Mouse (Mus musculus) intestine, embryonic 15.5 days (tissue): ENCODE results near the gene 6330403K07Rik. TPM values are rescaled to one million over a fixed set of nuclear protein-coding genes. Genes with fewer than 3 reads are reported as not detected.

Experiments used
- ATAC-seq: fragments of 200-750 bp; cut with Nextera tagmentation; 2 replicates; pipeline ENCODE4 v1.8.0; 2017; ENCODE audit warnings: moderate TSS enrichment, moderate library complexity
- H3K27ac ChIP-seq: fragments of 300-500 bp; sonication (generic); 2 replicates; pipeline ENCODE4 v1.5.1; 2015; ENCODE audit warnings: mild to moderate bottlenecking, inconsistent platforms
- H3K27me3 ChIP-seq: fragments of 300-500 bp; sonication (generic); replicated peaks from 2 replicates; pipeline ENCODE4 v1.6.1; 2015; ENCODE audit warnings: inconsistent platforms
- H3K36me3 ChIP-seq: fragments of 300-500 bp; sonication (generic); 2 replicates; pipeline ENCODE4 v1.6.1; 2015; ENCODE audit warnings: inconsistent platforms
- H3K4me1 ChIP-seq: fragments of 300-500 bp; sonication (generic); replicated peaks from 2 replicates; pipeline ENCODE4 v1.6.1; 2015; ENCODE audit warnings: inconsistent platforms
- H3K4me2 ChIP-seq: fragments of 300-500 bp; sonication (generic); replicated peaks from 2 replicates; pipeline ENCODE4 v1.6.1; 2015; ENCODE audit warnings: mild to moderate bottlenecking, inconsistent platforms
- H3K4me3 ChIP-seq: fragments of 300-500 bp; sonication (generic); replicated peaks from 2 replicates; pipeline ENCODE4 v1.5.1; 2015; ENCODE audit warnings: inconsistent platforms
- H3K9ac ChIP-seq: fragments of 300-500 bp; sonication (generic); 2 replicates; pipeline ENCODE4 v1.6.1; 2015; ENCODE audit warnings: inconsistent platforms
- H3K9me3 ChIP-seq: fragments of 300-500 bp; sonication (generic); 2 replicates; pipeline ENCODE4 v1.6.1; 2016; ENCODE audit warnings: inconsistent platforms
- WGBS: fragments of 180-500 bp; shearing (Covaris S2); methylation state at CpG from one replicate; pipeline ENCODE4 v1.1.7; 2015; 5-methylcytosine and 5-hydroxymethylcytosine counted together
- polyA plus RNA-seq: library from polyadenylated mRNA; unstranded; fragments of >200 nt; fragmentation: Nextera tagmentation; extraction: Ambion mirVana; gene quantifications from 2 replicates; pipeline ENCODE4 v1.2.1, GENCODE M21; 2015

The 6330403K07Rik gene
- polyA plus RNA-seq, 1 experiment from 2014 or later: 76.7 TPM

- H3K4me1 ChIP-seq: 0 out of 2 replicates have a peak, but pooled peaks cover 6% of the 10 kb centered on the region
- no peak overlapping the region for H3K4me2 ChIP-seq
- no peak overlapping the region for H3K9ac ChIP-seq
- H3K27ac ChIP-seq: no peak overlapping the region
- ATAC-seq: no peak
- peaks cover 7% of the 10 kb centered on the region; the same call in 1 of the 2 replicates for H3K36me3 ChIP-seq
- no peaks in the 10 kb centered on the region for H3K27me3 ChIP-seq
- WGBS: 86% methylated on average over 1 of the region's 1 CpGs
- H3K9me3 ChIP-seq: no peaks in the 10 kb centered on the region
- no peak overlapping the region for H3K4me3 ChIP-seq
These were observed 16.3 kb downstream of the 6330403K07Rik start for GRCm38 (mm10) chr11:71017051-71017450.

GRCm38 (mm10) chr11:71012743-71013142, 20.6 kb downstream of the 6330403K07Rik start:
- Histone ChIP-seq H3K9ac (no peak overlapping the region), H3K4me2 (no peak overlapping the region), H3K4me3 (no peak overlapping the region), H3K27ac (no peak overlapping the region), H3K36me3 (peaks cover 19% of the 10 kb centered on the region), H3K9me3 (no peaks in the 10 kb centered on the region), H3K27me3 (no peaks in the 10 kb centered on the region), H3K4me1 (0 out of 2 replicates have a peak, but pooled peaks cover 6% of the 10 kb centered on the region)
- ATAC-seq: no peak
- 95% methylated on average over 7 of the region's 7 CpGs for WGBS

GRCm38 (mm10) chr11:71008321-71008720, 25.0 kb downstream of the 6330403K07Rik start:
- H3K4me1 ChIP-seq: peaks cover 3% of the 10 kb centered on the region; the same call in 1 of the 2 replicates
- no peak for ATAC-seq
- H3K9me3 ChIP-seq: no peaks in the 10 kb centered on the region
- no peak overlapping the region for H3K27ac ChIP-seq
- no peaks in the 10 kb centered on the region for H3K27me3 ChIP-seq
- H3K4me3 ChIP-seq: no peak overlapping the region
- WGBS: 83% methylated on average over 3 of the region's 3 CpGs
- no peak overlapping the region for H3K4me2 ChIP-seq
- no peak overlapping the region for H3K9ac ChIP-seq
- H3K36me3 ChIP-seq: peaks cover 19% of the 10 kb centered on the region

GRCm38 (mm10) chr11:71007831-71008230, 25.5 kb downstream of the 6330403K07Rik start:
- WGBS: 85% methylated on average over 7 of the region's 7 CpGs
- Histone ChIP-seq H3K9ac (no peak overlapping the region), H3K4me3 (no peak overlapping the region), H3K4me1 (peaks cover 8% of the 10 kb centered on the region), H3K9me3 (no peaks in the 10 kb centered on the region), H3K4me2 (no peak overlapping the region), H3K36me3 (peaks cover 19% of the 10 kb centered on the region), H3K27ac (no peak overlapping the region), H3K27me3 (no peaks in the 10 kb centered on the region)
- no peak for ATAC-seq

GRCm38 (mm10) chr11:71007026-71007425, 26.3 kb downstream of the 6330403K07Rik start:
- no peak overlapping the region for H3K27ac ChIP-seq
- no peak overlapping the region for H3K4me2 ChIP-seq
- H3K9ac ChIP-seq: no peak overlapping the region
- peaks cover 12% of the 10 kb centered on the region for H3K36me3 ChIP-seq
- H3K4me3 ChIP-seq: no peak overlapping the region
- ATAC-seq: no peak
- H3K9me3 ChIP-seq: no peaks in the 10 kb centered on the region
- peaks cover 14% of the 10 kb centered on the region for H3K4me1 ChIP-seq
- H3K27me3 ChIP-seq: no peaks in the 10 kb centered on the region
- WGBS: 93% methylated on average over 6 of the region's 6 CpGs

GRCm38 (mm10) chr11:71005046-71005445, 28.3 kb downstream of the 6330403K07Rik start:
- H3K4me3 ChIP-seq: no peak overlapping the region
- H3K4me1 ChIP-seq: peaks cover 14% of the 10 kb centered on the region
- H3K9me3 ChIP-seq: no peaks in the 10 kb centered on the region
- no peak overlapping the region for H3K27ac ChIP-seq
- H3K9ac ChIP-seq: no peak overlapping the region
- H3K36me3 ChIP-seq: peaks cover 10% of the 10 kb centered on the region
- 62% methylated on average over 5 of the region's 5 CpGs for WGBS
- peak overlapping the region; percentile 50 for H3K4me2 ChIP-seq
- no peaks in the 10 kb centered on the region for H3K27me3 ChIP-seq
- ATAC-seq: no peak

GRCm38 (mm10) chr11:71004316-71004773, 29.0 kb downstream of the 6330403K07Rik start, which contains the start of gene Dhx33:
Gene Dhx33 (minus strand): TSS chr11:71004437.
- Histone ChIP-seq H3K27me3 (no peaks in the 10 kb centered on the region), H3K4me2 (peak within 1 kb of the TSS; percentile 77), H3K9me3 (no peaks in the 10 kb centered on the region), H3K27ac (peak within 1 kb of the TSS; percentile 79), H3K9ac (peak within 1 kb of the TSS; percentile 77), H3K36me3 (peaks cover 9% of the 10 kb centered on the region; the same call in 1 of the 2 replicates), H3K4me3 (peak within 1 kb of the TSS; percentile 98), H3K4me1 (peaks cover 14% of the 10 kb centered on the region)
- WGBS: under 1% methylated on average over 35 of the region's 35 CpGs
- ATAC-seq: peak; percentile 98

GRCm38 (mm10) chr11:71003611-71004315, 29.6 kb downstream of the 6330403K07Rik start:
- H3K9me3 ChIP-seq: no peaks in the 10 kb centered on the region
- H3K9ac ChIP-seq: peak overlapping the region; percentile 77
- no peaks in the 10 kb centered on the region for H3K27me3 ChIP-seq
- peak; percentile 92 for ATAC-seq
- H3K4me2 ChIP-seq: peak overlapping the region; percentile 77
- H3K27ac ChIP-seq: peak overlapping the region; percentile 79
- WGBS: under 1% methylated on average over 49 of the region's 49 CpGs
- H3K4me3 ChIP-seq: peak overlapping the region; percentile 98
- H3K4me1 ChIP-seq: peaks cover 14% of the 10 kb centered on the region
- H3K36me3 ChIP-seq: peaks cover 8% of the 10 kb centered on the region; the same call in 1 of the 2 replicates

GRCm38 (mm10) chr11:71001167-71001566, 32.1 kb downstream of the 6330403K07Rik start:
- Histone ChIP-seq H3K4me2 (no peak overlapping the region), H3K27ac (no peak overlapping the region), H3K9me3 (no peaks in the 10 kb centered on the region), H3K4me3 (no peak overlapping the region), H3K9ac (no peak overlapping the region), H3K4me1 (peaks cover 14% of the 10 kb centered on the region), H3K36me3 (peaks cover 11% of the 10 kb centered on the region; the same call in 1 of the 2 replicates), H3K27me3 (no peaks in the 10 kb centered on the region)
- ATAC-seq: no peak
- WGBS: 88% methylated on average over 4 of the region's 4 CpGs

GRCm38 (mm10) chr11:70982557-70983228, 50.6 kb downstream of the 6330403K07Rik start, which contains the start of gene C1qbp:
Gene C1qbp (minus strand): TSS chr11:70983026.
- peak; percentile 96 for ATAC-seq
- peaks cover 50% of the 10 kb centered on the region for H3K36me3 ChIP-seq
- peak within 1 kb of the TSS; percentile 99 for H3K9ac ChIP-seq
- peak within 1 kb of the TSS; percentile 100 for H3K4me3 ChIP-seq
- peak within 1 kb of the TSS; percentile 56 for H3K4me2 ChIP-seq
- H3K27ac ChIP-seq: peak within 1 kb of the TSS; percentile 71
- under 1% methylated on average over 64 of the region's 64 CpGs for WGBS
- no peaks in the 10 kb centered on the region for H3K27me3 ChIP-seq
- peaks cover 14% of the 10 kb centered on the region for H3K4me1 ChIP-seq
- H3K9me3 ChIP-seq: no peaks in the 10 kb centered on the region

GRCm38 (mm10) chr11:70982030-70982429, 51.3 kb downstream of the 6330403K07Rik start:
- H3K4me1 ChIP-seq: peaks cover 14% of the 10 kb centered on the region
- H3K9me3 ChIP-seq: no peaks in the 10 kb centered on the region
- no peak overlapping the region for H3K27ac ChIP-seq
- peak overlapping the region; percentile 56 for H3K4me2 ChIP-seq
- peaks cover 52% of the 10 kb centered on the region for H3K36me3 ChIP-seq
- H3K9ac ChIP-seq: peak overlapping the region; percentile 99
- no peaks in the 10 kb centered on the region for H3K27me3 ChIP-seq
- peak overlapping the region; percentile 100 for H3K4me3 ChIP-seq
- ATAC-seq: no peak
- WGBS: 9% methylated on average over 12 of the region's 12 CpGs
